Mouse (Mus musculus) spleen, adult 2 months (tissue): ENCODE results near the gene Mfsd13b.

ENCODE experiments used
- CTCF ChIP-seq: fragments of 200-500 bp; IDR thresholded peaks from 2 replicates; pipeline ENCODE4 v1.5.1; 2011; ENCODE audit warnings: mild to moderate bottlenecking, inconsistent platforms; ENCODE audit not compliant: insufficient read depth, insufficient read length, insufficient replicate concordance; ENCODE audit errors: extremely low read depth
- POLR2A ChIP-seq: fragments of 200-500 bp; IDR thresholded peaks from 2 replicates; pipeline ENCODE4 v1.6.1; 2011; ENCODE audit warnings: low read depth, low read length, inconsistent platforms

- TF ChIP-seq CTCF (no peak), POLR2A (peak; percentile 72)
Measured at GRCm38 (mm10) chr7:121033856-121034652, 51.7 kb downstream of the Mfsd13b start, which contains the start of gene Mettl9.
